Mouse (Mus musculus): ENCODE data around the gene Col17a1. TPM values are rescaled to one million over a fixed set of nuclear protein-coding genes. Genes with fewer than 3 reads are reported as not detected.

Col17a1 gene
- polyA plus RNA-seq, 1 experiment from 2014 or later = 40.6 TPM

- Histone ChIP-seq H3K9me3 (replicated peaks) (no peaks in the 10 kb centered on the region), H3K27me3 (no peaks in the 10 kb centered on the region), H3K36me3 (no peaks in the 10 kb centered on the region), H3K27ac (replicated peaks) (no peak overlapping the region), H3K4me3 (replicated peaks) (no peak overlapping the region), H3K9ac (no peak overlapping the region), H3K4me1 (0 out of 2 replicates have a peak, but pooled peaks cover 7% of the 10 kb centered on the region), H3K4me2 (replicated peaks) (no peak overlapping the region)
- 88% methylated on average over 8 of the region's 8 CpGs for WGBS
- ATAC-seq (ENCODE audit: insufficient number of reproducible peaks, low FRiP score, low TSS enrichment, low read depth) = no peak
Observed at GRCm38 (mm10) chr19:47705772-47706309, 13.9 kb upstream of the Col17a1 start.

- Histone ChIP-seq H3K27me3 (no peaks in the 10 kb centered on the region), H3K27ac (replicated peaks) (no peak overlapping the region), H3K4me3 (replicated peaks) (no peak overlapping the region), H3K4me2 (replicated peaks) (no peak overlapping the region), H3K9ac (no peak overlapping the region), H3K4me1 (0 out of 2 replicates have a peak, but pooled peaks cover 10% of the 10 kb centered on the region), H3K36me3 (no peaks in the 10 kb centered on the region), H3K9me3 (replicated peaks) (no peaks in the 10 kb centered on the region)
- WGBS = 67% methylated on average over 13 of the region's 13 CpGs
- no peak for ATAC-seq (ENCODE audit: insufficient number of reproducible peaks, low FRiP score, low TSS enrichment, low read depth)
Observed at GRCm38 (mm10) chr19:47705080-47705771, 13.3 kb upstream of the Col17a1 start.

GRCm38 (mm10) chr19:47700509-47700908 lies 8.6 kb upstream of the Col17a1 start:
- H3K4me1 ChIP-seq = peaks cover 25% of the 10 kb centered on the region
- no peaks in the 10 kb centered on the region for H3K36me3 ChIP-seq
- H3K27me3 ChIP-seq = no peaks in the 10 kb centered on the region
- 91% methylated on average over 8 of the region's 8 CpGs for WGBS
- no peaks in the 10 kb centered on the region for H3K9me3 ChIP-seq (replicated peaks)
- no peak overlapping the region for H3K27ac ChIP-seq (replicated peaks)
- no peak overlapping the region for H3K4me2 ChIP-seq (replicated peaks)
- ATAC-seq (ENCODE audit: insufficient number of reproducible peaks, low FRiP score, low TSS enrichment, low read depth) = no peak
- H3K9ac ChIP-seq = no peak overlapping the region
- H3K4me3 ChIP-seq (replicated peaks) = no peak overlapping the region

- 45% methylated on average over 9 of the region's 9 CpGs for WGBS
- H3K9ac ChIP-seq = no peak overlapping the region
- H3K27ac ChIP-seq (replicated peaks) = no peak overlapping the region
- no peak overlapping the region for H3K4me3 ChIP-seq (replicated peaks)
- H3K4me1 ChIP-seq = peaks cover 20% of the 10 kb centered on the region
- no peaks in the 10 kb centered on the region for H3K9me3 ChIP-seq (replicated peaks)
- H3K36me3 ChIP-seq = no peaks in the 10 kb centered on the region
- no peak for ATAC-seq (ENCODE audit: insufficient number of reproducible peaks, low FRiP score, low TSS enrichment, low read depth)
- no peak overlapping the region for H3K4me2 ChIP-seq (replicated peaks)
- no peaks in the 10 kb centered on the region for H3K27me3 ChIP-seq
Observed at GRCm38 (mm10) chr19:47699743-47700142, 7.8 kb upstream of the Col17a1 start.

GRCm38 (mm10) chr19:47698266-47698665 lies 6.4 kb upstream of the Col17a1 start:
- no peak for ATAC-seq (ENCODE audit: insufficient number of reproducible peaks, low FRiP score, low TSS enrichment, low read depth)
- H3K27me3 ChIP-seq = no peaks in the 10 kb centered on the region
- no peaks in the 10 kb centered on the region for H3K36me3 ChIP-seq
- H3K4me1 ChIP-seq = peaks cover 20% of the 10 kb centered on the region
- H3K9ac ChIP-seq = no peak overlapping the region
- no peak overlapping the region for H3K27ac ChIP-seq (replicated peaks)
- no peaks in the 10 kb centered on the region for H3K9me3 ChIP-seq (replicated peaks)
- no peak overlapping the region for H3K4me3 ChIP-seq (replicated peaks)
- no peak overlapping the region for H3K4me2 ChIP-seq (replicated peaks)
- WGBS = 34% methylated on average over 9 of the region's 9 CpGs

- H3K27me3 ChIP-seq = no peaks in the 10 kb centered on the region
- no peak for ATAC-seq (ENCODE audit: insufficient number of reproducible peaks, low FRiP score, low TSS enrichment, low read depth)
- no peaks in the 10 kb centered on the region for H3K36me3 ChIP-seq
- H3K27ac ChIP-seq (replicated peaks) = no peak overlapping the region
- H3K9me3 ChIP-seq (replicated peaks) = no peaks in the 10 kb centered on the region
- H3K4me3 ChIP-seq (replicated peaks) = no peak overlapping the region
- H3K9ac ChIP-seq = no peak overlapping the region
- peaks cover 24% of the 10 kb centered on the region for H3K4me1 ChIP-seq
- no peak overlapping the region for H3K4me2 ChIP-seq (replicated peaks)
- WGBS = 70% methylated on average over 11 of the region's 11 CpGs
Observed at GRCm38 (mm10) chr19:47697067-47697466, 5.2 kb upstream of the Col17a1 start.

GRCm38 (mm10) chr19:47696411-47696810 lies 4.5 kb upstream of the Col17a1 start:
- H3K4me3 ChIP-seq (replicated peaks) = no peak overlapping the region
- no peaks in the 10 kb centered on the region for H3K36me3 ChIP-seq
- H3K27ac ChIP-seq (replicated peaks) = no peak overlapping the region
- no peak overlapping the region for H3K4me2 ChIP-seq (replicated peaks)
- no peak overlapping the region for H3K9ac ChIP-seq
- no peaks in the 10 kb centered on the region for H3K9me3 ChIP-seq (replicated peaks)
- no peak for ATAC-seq (ENCODE audit: insufficient number of reproducible peaks, low FRiP score, low TSS enrichment, low read depth)
- no peaks in the 10 kb centered on the region for H3K27me3 ChIP-seq
- WGBS = 94% methylated on average over 8 of the region's 8 CpGs
- H3K4me1 ChIP-seq = peaks cover 30% of the 10 kb centered on the region

GRCm38 (mm10) chr19:47695725-47696124 lies 3.8 kb upstream of the Col17a1 start:
- H3K27ac ChIP-seq (replicated peaks) = no peak overlapping the region
- 88% methylated on average over 6 of the region's 6 CpGs for WGBS
- peaks cover 30% of the 10 kb centered on the region for H3K4me1 ChIP-seq
- H3K9ac ChIP-seq = no peak overlapping the region
- H3K9me3 ChIP-seq (replicated peaks) = no peaks in the 10 kb centered on the region
- ATAC-seq (ENCODE audit: insufficient number of reproducible peaks, low FRiP score, low TSS enrichment, low read depth) = no peak
- H3K27me3 ChIP-seq = no peaks in the 10 kb centered on the region
- H3K4me2 ChIP-seq (replicated peaks) = no peak overlapping the region
- H3K36me3 ChIP-seq = no peaks in the 10 kb centered on the region
- no peak overlapping the region for H3K4me3 ChIP-seq (replicated peaks)

- Histone ChIP-seq H3K4me3 (replicated peaks) (no peak overlapping the region), H3K27ac (replicated peaks) (no peak overlapping the region), H3K27me3 (no peaks in the 10 kb centered on the region), H3K9me3 (replicated peaks) (no peaks in the 10 kb centered on the region), H3K4me2 (replicated peaks) (peak overlapping the region; percentile 11), H3K36me3 (no peaks in the 10 kb centered on the region), H3K4me1 (peaks cover 17% of the 10 kb centered on the region; the same call in 1 of the 2 replicates), H3K9ac (no peak overlapping the region)
- no peak for ATAC-seq (ENCODE audit: insufficient number of reproducible peaks, low FRiP score, low TSS enrichment, low read depth)
- WGBS = 86% methylated on average over 7 of the region's 7 CpGs
Observed at GRCm38 (mm10) chr19:47689592-47689991, 2.3 kb downstream of the Col17a1 start.

- no peak for ATAC-seq (ENCODE audit: insufficient number of reproducible peaks, low FRiP score, low TSS enrichment, low read depth)
- H3K4me1 ChIP-seq = peaks cover 16% of the 10 kb centered on the region
- no peaks in the 10 kb centered on the region for H3K9me3 ChIP-seq (replicated peaks)
- H3K4me2 ChIP-seq (replicated peaks) = no peak overlapping the region
- no peak overlapping the region for H3K27ac ChIP-seq (replicated peaks)
- no peaks in the 10 kb centered on the region for H3K36me3 ChIP-seq
- H3K27me3 ChIP-seq = no peaks in the 10 kb centered on the region
- 56% methylated on average over 12 of the region's 12 CpGs for WGBS
- H3K9ac ChIP-seq = no peak overlapping the region
- no peak overlapping the region for H3K4me3 ChIP-seq (replicated peaks)
Observed at GRCm38 (mm10) chr19:47678675-47679074, 13.2 kb downstream of the Col17a1 start.

GRCm38 (mm10) chr19:47674419-47674818 lies 17.5 kb downstream of the Col17a1 start:
- no peak overlapping the region for H3K4me3 ChIP-seq (replicated peaks)
- H3K4me1 ChIP-seq = peaks cover 15% of the 10 kb centered on the region
- no peak overlapping the region for H3K27ac ChIP-seq (replicated peaks)
- H3K9me3 ChIP-seq (replicated peaks) = no peaks in the 10 kb centered on the region
- ATAC-seq (ENCODE audit: insufficient number of reproducible peaks, low FRiP score, low TSS enrichment, low read depth) = no peak
- no peaks in the 10 kb centered on the region for H3K27me3 ChIP-seq
- no peak overlapping the region for H3K9ac ChIP-seq
- H3K4me2 ChIP-seq (replicated peaks) = no peak overlapping the region
- no peaks in the 10 kb centered on the region for H3K36me3 ChIP-seq
- WGBS = 49% methylated on average over 8 of the region's 8 CpGs

GRCm38 (mm10) chr19:47668399-47668798 lies 23.5 kb downstream of the Col17a1 start:
- Histone ChIP-seq H3K9me3 (replicated peaks) (no peaks in the 10 kb centered on the region), H3K36me3 (no peaks in the 10 kb centered on the region), H3K9ac (no peak overlapping the region), H3K4me1 (peaks cover 14% of the 10 kb centered on the region), H3K4me2 (replicated peaks) (no peak overlapping the region), H3K27me3 (no peaks in the 10 kb centered on the region), H3K4me3 (replicated peaks) (no peak overlapping the region), H3K27ac (replicated peaks) (no peak overlapping the region)
- WGBS = 78% methylated on average over 9 of the region's 9 CpGs
- no peak for ATAC-seq (ENCODE audit: insufficient number of reproducible peaks, low FRiP score, low TSS enrichment, low read depth)

All from embryonic facial prominence, embryonic 15.5 days (tissue).